Mouse (Mus musculus): ENCODE data around the gene Ccdc175. TPM values are rescaled to one million over a fixed set of nuclear protein-coding genes. Genes with fewer than 3 reads are reported as not detected.

Ccdc175 gene
- total and polyA plus RNA-seq, 2 experiments from 2014 or later: 0.07 TPM; not detected in 1

- H3K9ac ChIP-seq (replicated peaks; ENCODE audit: low read length, poor library complexity, severe bottlenecking): no peak overlapping the region
- ATAC-seq (ENCODE audit: low FRiP score) (no peak), DNase-seq (ENCODE audit: low spot score) (no peak)
- no peak overlapping the region for H3K4me3 ChIP-seq (ENCODE audit: low read depth, low read length)
- no peak overlapping the region for H3K27ac ChIP-seq (ENCODE audit: low read depth, low read length)
- no peaks in the 10 kb centered on the region for H3K36me3 ChIP-seq (ENCODE audit: insufficient read depth, low read length)
- no peaks in the 10 kb centered on the region for H3K9me3 ChIP-seq (ENCODE audit: low read length)
- TF ChIP-seq CTCF (IDR thresholded peaks at IDR 0.05): no peak
- 85% methylated on average over 9 of the region's 9 CpGs for WGBS
- H3K4me1 ChIP-seq (ENCODE audit: insufficient read depth, low read length): peaks cover 10% of the 10 kb centered on the region; the same call in 1 of the 2 replicates
- no peaks in the 10 kb centered on the region for H3K27me3 ChIP-seq (ENCODE audit: insufficient read depth, low read length)
- no peak overlapping the region for H3K4me2 ChIP-seq (ENCODE audit: low read depth, low read length, poor library complexity, severe bottlenecking)
These were observed 101.6 kb downstream of the Ccdc175 start for GRCm38 (mm10) chr12:72083265-72083664.

GRCm38 (mm10) chr12:72082370-72082769, 102.5 kb downstream of the Ccdc175 start:
- Histone ChIP-seq H3K9ac (replicated peaks; ENCODE audit: low read length, poor library complexity, severe bottlenecking) (0 out of 2 replicates have a peak overlapping the region, but pooled peaks have one; percentile 33), H3K27me3 (ENCODE audit: insufficient read depth, low read length) (no peaks in the 10 kb centered on the region), H3K4me2 (ENCODE audit: low read depth, low read length, poor library complexity, severe bottlenecking) (peak overlapping the region; percentile 38), H3K36me3 (ENCODE audit: insufficient read depth, low read length) (no peaks in the 10 kb centered on the region), H3K4me1 (ENCODE audit: insufficient read depth, low read length) (peaks cover 2% of the 10 kb centered on the region; the same call in 1 of the 2 replicates), H3K27ac (ENCODE audit: low read depth, low read length) (no peak overlapping the region), H3K9me3 (ENCODE audit: low read length) (no peaks in the 10 kb centered on the region), H3K4me3 (ENCODE audit: low read depth, low read length) (no peak overlapping the region)
- 35% methylated on average over 18 of the region's 18 CpGs for WGBS
- DNase-seq (ENCODE audit: low spot score) (no peak), ATAC-seq (ENCODE audit: low FRiP score) (no peak)
- TF ChIP-seq CTCF (IDR thresholded peaks at IDR 0.05): no peak

DNA sequence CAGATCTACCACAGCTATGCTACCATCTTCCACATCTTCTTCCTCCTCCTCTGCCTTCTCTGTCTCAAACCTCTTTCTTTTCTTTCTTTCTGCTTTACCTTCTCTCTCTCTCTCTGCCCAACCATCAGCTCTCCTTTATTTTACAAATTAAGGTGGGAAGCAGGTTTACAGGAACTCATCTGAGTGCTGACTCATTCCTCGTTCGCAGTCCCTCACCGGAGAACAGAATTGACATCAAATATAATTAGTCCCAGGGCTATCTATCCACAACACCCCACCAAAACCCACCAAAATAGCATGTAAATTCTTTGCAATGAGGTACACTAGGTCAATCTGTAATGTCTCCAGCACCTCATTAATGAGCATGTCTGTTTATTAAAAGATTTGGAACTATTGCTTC, 102.9 kb downstream of the Ccdc175 start:
- Histone ChIP-seq H3K4me3 (ENCODE audit: low read depth, low read length) (no peak overlapping the region), H3K36me3 (ENCODE audit: insufficient read depth, low read length) (peaks cover 2% of the 10 kb centered on the region; the same call in 1 of the 2 replicates), H3K27ac (ENCODE audit: low read depth, low read length) (no peak overlapping the region), H3K27me3 (ENCODE audit: insufficient read depth, low read length) (no peaks in the 10 kb centered on the region), H3K4me1 (ENCODE audit: insufficient read depth, low read length) (no peaks in the 10 kb centered on the region), H3K9me3 (ENCODE audit: low read length) (no peaks in the 10 kb centered on the region), H3K4me2 (ENCODE audit: low read depth, low read length, poor library complexity, severe bottlenecking) (peak overlapping the region; percentile 38; the same call in 1 of the 2 replicates), H3K9ac (replicated peaks; ENCODE audit: low read length, poor library complexity, severe bottlenecking) (no peak overlapping the region)
- DNase-seq (ENCODE audit: low spot score) (no peak), ATAC-seq (ENCODE audit: low FRiP score) (no peak)
- no peak for TF ChIP-seq CTCF (IDR thresholded peaks at IDR 0.05)
- 81% methylated on average over 3 of the region's 3 CpGs for WGBS

DNA sequence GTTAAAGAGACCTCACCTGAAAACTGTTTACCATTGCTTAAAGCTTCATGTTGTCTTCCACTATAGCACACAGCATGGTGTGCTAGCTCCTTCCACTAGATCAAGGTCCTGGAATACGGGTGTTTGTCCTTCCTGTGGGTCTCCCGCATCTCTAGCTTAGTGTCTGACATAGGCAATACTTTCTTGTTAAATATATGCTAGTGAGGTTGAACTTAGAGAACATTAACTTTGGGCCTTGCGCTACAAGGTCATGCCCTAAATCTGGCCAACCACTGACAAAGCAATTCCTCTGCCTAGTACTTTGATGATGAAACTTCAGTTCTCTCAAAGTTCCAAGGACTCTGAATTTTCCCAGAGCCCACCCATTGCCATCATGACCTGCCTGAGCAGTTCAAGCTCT, 106.6 kb downstream of the Ccdc175 start:
- no peak overlapping the region for H3K4me2 ChIP-seq (ENCODE audit: low read depth, low read length, poor library complexity, severe bottlenecking)
- H3K9ac ChIP-seq (replicated peaks; ENCODE audit: low read length, poor library complexity, severe bottlenecking): no peak overlapping the region
- no peaks in the 10 kb centered on the region for H3K27me3 ChIP-seq (ENCODE audit: insufficient read depth, low read length)
- no peak for TF ChIP-seq CTCF (IDR thresholded peaks at IDR 0.05)
- no peak overlapping the region for H3K4me3 ChIP-seq (ENCODE audit: low read depth, low read length)
- no peaks in the 10 kb centered on the region for H3K9me3 ChIP-seq (ENCODE audit: low read length)
- WGBS: 88% methylated on average over 3 of the region's 3 CpGs
- DNase-seq (ENCODE audit: low spot score): no peak
- no peaks in the 10 kb centered on the region for H3K4me1 ChIP-seq (ENCODE audit: insufficient read depth, low read length)
- ATAC-seq (ENCODE audit: low FRiP score): no peak
- no peak overlapping the region for H3K27ac ChIP-seq (ENCODE audit: low read depth, low read length)
- H3K36me3 ChIP-seq (ENCODE audit: insufficient read depth, low read length): peaks cover 5% of the 10 kb centered on the region; the same call in 1 of the 2 replicates

- Histone ChIP-seq H3K27ac (ENCODE audit: low read depth, low read length) (peak within 1 kb of the TSS; percentile 95), H3K4me2 (ENCODE audit: low read depth, low read length, poor library complexity, severe bottlenecking) (peak within 1 kb of the TSS; percentile 87), H3K27me3 (ENCODE audit: insufficient read depth, low read length) (no peaks in the 10 kb centered on the region), H3K9ac (replicated peaks; ENCODE audit: low read length, poor library complexity, severe bottlenecking) (peak within 1 kb of the TSS; percentile 91), H3K36me3 (ENCODE audit: insufficient read depth, low read length) (no peaks in the 10 kb centered on the region), H3K4me3 (ENCODE audit: low read depth, low read length) (peak within 1 kb of the TSS; percentile 69), H3K9me3 (ENCODE audit: low read length) (no peaks in the 10 kb centered on the region), H3K4me1 (ENCODE audit: insufficient read depth, low read length) (no peaks in the 10 kb centered on the region)
- WGBS: under 1% methylated on average over 94 of the region's 94 CpGs
- DNase-seq (ENCODE audit: low spot score): peak; percentile 92
- TF ChIP-seq CTCF (IDR thresholded peaks at IDR 0.05): peak; percentile 87
- ATAC-seq (ENCODE audit: low FRiP score): peak; percentile 92
These were observed 114.2 kb downstream of the Ccdc175 start, which contains the start of gene Gpr135 for GRCm38 (mm10) chr12:72070327-72071269. TSS of gene Gpr135 (minus strand) at chr12:72071125.

Data from midbrain, postnatal 0 days (tissue).